Mouse (Mus musculus) liver, embryonic 12.5 days (tissue): ENCODE results near the gene Trak2. TPM values are rescaled to one million over a fixed set of nuclear protein-coding genes. Genes with fewer than 3 reads are reported as not detected.
"Not testable (repeated sequence)": the region's sequence is repeated elsewhere in the genome, so short reads cannot be mapped to it uniquely, and the experiment has no call there.

Experiments
- ATAC-seq: fragments of 200-750 bp; cut with Nextera tagmentation; 2 replicates; pipeline ENCODE4 v1.8.0; 2017; ENCODE audit warnings: moderate number of reproducible peaks, mild to moderate bottlenecking, moderate library complexity
- H3K27ac ChIP-seq: fragments of 300-500 bp; sonication (generic); 2 replicates; pipeline ENCODE4 v1.5.1; 2016; ENCODE audit warnings: mild to moderate bottlenecking
- H3K27me3 ChIP-seq: fragments of 300-500 bp; sonication (generic); replicated peaks from 2 replicates; pipeline ENCODE4 v1.6.1; 2016; ENCODE audit warnings: mild to moderate bottlenecking, moderate library complexity
- H3K36me3 ChIP-seq: fragments of 300-500 bp; sonication (generic); 2 replicates; pipeline ENCODE4 v1.6.1; 2016; ENCODE audit warnings: mild to moderate bottlenecking, moderate library complexity
- H3K4me1 ChIP-seq: fragments of 300-500 bp; sonication (generic); 2 replicates; pipeline ENCODE4 v1.6.1; 2016
- H3K4me2 ChIP-seq: fragments of 300-500 bp; sonication (generic); 2 replicates; pipeline ENCODE4 v1.6.1; 2016; ENCODE audit warnings: mild to moderate bottlenecking, moderate library complexity
- H3K4me3 ChIP-seq: fragments of 300-500 bp; sonication (generic); 2 replicates; pipeline ENCODE4 v1.5.1; 2016; ENCODE audit warnings: mild to moderate bottlenecking, moderate library complexity
- H3K9ac ChIP-seq: fragments of 300-500 bp; sonication (generic); 2 replicates; pipeline ENCODE4 v1.6.1; 2016; ENCODE audit warnings: mild to moderate bottlenecking, moderate library complexity
- H3K9me3 ChIP-seq: fragments of 300-500 bp; sonication (generic); replicated peaks from 2 replicates; pipeline ENCODE4 v1.6.1; 2016; ENCODE audit warnings: mild to moderate bottlenecking, moderate library complexity
- WGBS: fragments of 180-500 bp; shearing (Covaris S2); methylation state at CpG from one replicate; pipeline ENCODE4 v1.1.7; 2016; ENCODE audit not compliant: insufficient replicate concordance; 5-methylcytosine and 5-hydroxymethylcytosine counted together
- polyA plus RNA-seq: library from polyadenylated mRNA; unstranded; fragments of >200 nt; fragmentation: Nextera tagmentation; extraction: Ambion mirVana; gene quantifications from 2 replicates; pipeline ENCODE4 v1.2.1, GENCODE M21; 2016

Gene Trak2
- polyA plus RNA-seq, 1 experiment from 2014 or later: 59.8 TPM

DNA sequence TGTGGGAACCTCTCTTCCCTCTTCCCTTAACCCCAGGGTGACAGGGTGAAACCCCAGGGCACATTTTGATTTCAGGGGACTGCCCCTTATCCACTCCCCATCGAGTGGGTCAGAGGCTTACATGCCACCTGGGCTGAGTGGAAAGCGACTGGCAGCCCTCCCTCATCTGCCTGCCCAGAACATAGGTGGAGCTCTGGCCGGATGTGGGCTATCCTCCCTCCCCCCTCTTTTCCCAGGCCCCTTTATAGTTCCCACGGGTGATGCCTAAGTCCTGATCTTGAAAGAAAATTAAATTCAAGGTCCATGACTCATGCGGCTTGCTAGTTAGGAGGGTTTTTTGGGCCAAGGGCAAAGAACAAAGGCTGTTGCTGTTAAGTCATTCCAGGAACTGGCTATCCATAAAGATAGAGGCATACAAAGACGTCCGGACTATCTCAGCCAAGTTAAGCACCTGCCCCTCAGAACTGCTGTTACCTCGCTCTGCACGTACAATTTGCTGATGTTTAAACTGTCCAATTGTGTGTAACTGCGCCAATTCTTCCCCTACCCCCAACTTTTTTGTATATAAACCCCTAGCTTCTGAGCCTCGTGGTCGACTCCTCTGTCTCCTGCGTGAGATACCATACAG is 113.4 kb downstream of the Trak2 start:
- WGBS: 68% methylated on average over 13 of the region's 13 CpGs
- not testable (repeated sequence) for H3K27ac ChIP-seq, H3K36me3 ChIP-seq, H3K9me3 ChIP-seq, H3K9ac ChIP-seq, ATAC-seq, H3K4me2 ChIP-seq, H3K27me3 ChIP-seq, H3K4me3 ChIP-seq, H3K4me1 ChIP-seq

DNA sequence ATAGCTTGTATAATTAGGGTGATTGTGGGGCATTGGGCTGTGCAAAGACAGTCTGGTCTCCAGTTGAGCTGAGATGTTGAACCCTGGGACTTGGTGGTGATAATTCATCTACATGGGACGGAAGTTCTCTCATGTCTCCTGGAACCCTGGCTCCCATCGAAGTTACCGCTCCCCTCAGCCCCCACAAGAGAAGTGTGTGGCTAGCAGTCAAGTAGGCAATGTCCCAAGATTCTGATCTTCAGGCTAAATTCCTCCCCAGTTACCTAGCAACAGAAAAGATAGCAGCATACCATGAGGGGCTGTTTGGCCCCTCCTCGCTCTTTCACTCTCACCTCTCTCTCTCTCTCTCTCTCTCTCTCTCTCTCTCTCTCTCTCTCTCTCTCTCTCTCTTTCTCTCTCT is 114.1 kb downstream of the Trak2 start:
- H3K4me2 ChIP-seq, H3K9ac ChIP-seq, H3K36me3 ChIP-seq, H3K27me3 ChIP-seq, H3K4me3 ChIP-seq, H3K9me3 ChIP-seq, H3K27ac ChIP-seq, ATAC-seq, H3K4me1 ChIP-seq: not testable (repeated sequence)
- 62% methylated on average over 4 of the region's 4 CpGs for WGBS

DNA sequence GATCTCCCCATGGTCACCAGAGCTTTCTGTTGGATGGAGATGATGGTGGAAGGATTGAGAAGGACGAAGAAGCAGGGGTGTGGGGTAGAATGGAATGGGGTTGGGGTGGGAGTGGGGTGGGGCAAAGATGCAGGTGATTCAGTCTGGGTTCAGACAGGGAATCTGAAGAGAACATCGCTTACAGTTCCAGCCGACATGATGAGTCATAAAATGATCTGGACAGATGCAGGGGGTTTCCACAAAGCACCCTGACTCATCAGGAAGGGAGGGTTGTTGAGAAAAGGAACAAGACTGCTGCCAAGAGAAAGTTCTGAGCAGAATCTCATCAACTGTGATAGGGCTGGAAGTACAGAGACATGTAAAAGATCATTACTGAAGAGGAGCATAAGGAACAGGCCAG is 116.4 kb downstream of the Trak2 start:
- ATAC-seq, H3K4me1 ChIP-seq, H3K36me3 ChIP-seq, H3K4me2 ChIP-seq, H3K27ac ChIP-seq, H3K9ac ChIP-seq, H3K9me3 ChIP-seq, H3K27me3 ChIP-seq, H3K4me3 ChIP-seq: not testable (repeated sequence)
- WGBS: 54% methylated on average over 3 of the region's 3 CpGs

Other genes with a start within 250 kb of the Trak2 start
- 19.9 and 20.7 TPM in 2 replicates for gene Casp8, start 178.1 kb downstream of the Trak2 start, polyA plus RNA-seq
- gene Stradb, start 92 bp upstream of the Trak2 start, polyA plus RNA-seq: 37.5 and 38.4 TPM in 2 replicates
- gene C2cd6, start 121.5 kb upstream of the Trak2 start, polyA plus RNA-seq: not detected in 2 replicates
- gene Tmem237, start 147.0 kb upstream of the Trak2 start, polyA plus RNA-seq: 10.4 and 11.5 TPM in 2 replicates
- 0.25 and 0.45 TPM in 2 replicates for gene Mpp4, start 190.0 kb upstream of the Trak2 start, polyA plus RNA-seq